Mouse (Mus musculus) megakaryocyte, adult 5-6 weeks (primary cell): ENCODE results near the gene Atf6b. TPM values are rescaled to one million over a fixed set of nuclear protein-coding genes. Genes with fewer than 3 reads are reported as not detected.

Experiments
- ATAC-seq: 2 replicates; pipeline ENCODE4 v1.8.0; 2016; ENCODE audit warnings: mild to moderate bottlenecking, inconsistent platforms; ENCODE audit not compliant: poor library complexity, severe bottlenecking
- total RNA-seq, 2 experiments: library from RNA; stranded (forward) in 1 of 2; stranded (reverse) in 1 of 2; fragments of 153-499, 151-499 nt in 1 of 2; fragments of 221-1000, 200-1000 nt in 1 of 2; gene quantifications; 2 replicates each; pipeline versions ENCODE4 v1.2.3 to v1.2.4; 2015 to 2017

The Atf6b gene
- total RNA-seq (2015) (31.9 and 32.4 TPM in 2 replicates), total RNA-seq (2017) (25.4 and 32.2 TPM in 2 replicates)

DNA sequence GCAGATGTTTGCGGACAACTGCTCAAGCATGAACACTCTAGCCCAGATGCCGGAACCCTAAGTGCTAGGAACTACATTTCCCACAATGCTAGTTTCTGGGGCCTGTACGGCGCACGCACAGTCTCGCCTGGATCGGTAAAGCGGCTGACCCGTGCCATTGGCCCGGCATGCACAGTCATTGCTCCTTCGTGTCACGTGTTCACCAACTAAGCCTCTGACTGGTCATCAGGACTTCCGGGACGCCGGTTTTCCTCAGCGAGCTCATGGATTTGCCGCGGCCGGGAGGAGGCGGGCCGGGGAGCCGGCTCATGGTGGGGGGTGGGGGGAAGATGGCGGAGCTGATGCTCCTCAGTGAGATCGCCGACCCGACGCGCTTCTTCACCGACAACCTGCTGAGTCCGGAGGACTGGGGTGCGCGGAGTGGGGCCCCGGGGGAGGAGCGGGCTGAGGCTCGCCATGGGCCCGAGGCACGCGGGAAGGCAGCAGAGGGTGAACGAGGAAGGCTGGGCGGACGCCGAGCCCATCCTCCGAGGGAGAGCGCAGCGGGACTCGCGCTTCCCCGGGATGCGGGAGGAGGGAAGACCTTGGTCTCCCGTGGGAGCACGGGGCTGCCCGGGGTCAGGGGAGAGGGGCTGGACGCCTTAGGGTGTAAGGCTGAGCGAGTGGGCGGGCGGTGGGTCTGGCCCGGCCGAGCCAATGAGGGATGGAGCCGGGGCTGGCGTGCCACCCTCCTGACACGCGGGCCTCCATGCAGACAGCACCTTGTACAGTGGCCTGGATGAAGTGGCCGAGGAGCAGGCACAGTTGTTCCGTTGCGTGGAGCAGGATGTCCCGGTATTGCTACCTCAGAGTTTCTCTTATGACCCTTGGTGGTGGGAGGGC, at the start of gene Atf6b:
Gene Atf6b, plus strand, starts transcription at position 241 of the 882 bp plus-strand sequence.
- ATAC-seq = peak; percentile 92

DNA sequence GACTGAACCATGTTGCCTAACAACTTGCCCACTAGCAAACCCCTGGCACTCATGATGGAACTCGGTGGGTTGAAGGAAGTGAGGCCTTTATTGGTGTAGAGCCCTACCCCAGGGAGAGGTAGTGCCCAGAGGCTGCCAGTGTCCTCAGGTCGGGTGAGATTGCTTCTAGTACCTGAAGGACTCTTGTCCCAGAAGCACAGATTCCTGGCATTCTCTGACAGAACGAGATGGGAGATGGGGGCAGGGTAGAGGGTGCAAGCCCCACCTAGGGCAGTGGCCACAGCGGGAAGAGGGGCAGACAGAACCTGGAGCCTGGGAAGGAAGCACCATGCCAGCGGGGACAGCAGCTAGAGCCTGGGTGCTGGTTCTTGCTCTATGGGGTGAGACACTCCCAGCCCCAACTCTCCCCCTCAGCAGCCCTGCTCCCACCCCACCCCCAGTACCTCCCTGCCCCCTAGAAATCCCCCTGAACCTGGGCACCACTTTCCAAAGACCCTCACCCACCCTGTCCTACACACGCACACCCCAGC, 49.3 kb upstream of the Atf6b start, which contains the start of gene Ager:
Gene Ager, plus strand, starts transcription at position 297 of the 530 bp plus-strand sequence.
- ATAC-seq = no peak

DNA sequence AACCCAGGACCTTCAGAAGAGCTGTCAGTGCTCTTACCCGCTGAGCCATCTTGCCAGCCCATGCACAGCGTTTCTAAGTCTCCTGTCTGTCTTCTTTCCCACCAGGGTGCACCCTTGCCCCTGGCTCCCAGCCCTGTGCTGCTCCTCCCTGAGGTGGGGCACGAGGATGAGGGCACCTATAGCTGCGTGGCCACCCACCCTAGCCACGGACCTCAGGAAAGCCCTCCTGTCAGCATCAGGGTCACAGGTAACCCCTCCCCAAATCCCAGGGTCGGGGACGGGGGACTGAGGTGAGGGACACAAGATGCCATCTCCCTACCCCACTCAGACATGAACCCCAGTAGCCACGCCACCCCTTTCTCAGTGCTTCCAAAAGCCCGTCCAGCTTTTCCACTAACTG, 47.1 kb upstream of the Atf6b start:
- ATAC-seq = no peak

DNA sequence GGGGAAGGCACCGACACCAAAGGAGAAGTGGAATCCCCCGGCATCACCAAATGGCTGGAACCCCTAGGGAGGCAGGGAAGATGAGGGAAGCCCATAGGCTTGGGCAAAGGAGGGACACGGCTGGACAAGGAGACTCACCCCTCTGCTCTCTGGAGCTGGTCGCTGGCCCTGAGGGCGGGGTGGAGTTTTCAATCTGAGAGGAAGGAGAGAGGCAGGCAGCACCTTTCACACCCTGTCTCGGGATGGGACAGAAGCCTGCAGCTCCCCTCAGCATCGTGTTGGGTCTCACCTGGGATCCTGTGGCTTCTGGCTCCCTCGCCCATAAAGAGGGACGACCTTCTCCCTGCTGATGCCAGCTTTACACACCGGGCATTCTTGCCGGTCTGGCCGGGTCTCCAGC, 45.1 kb upstream of the Atf6b start:
- ATAC-seq = no peak

DNA sequence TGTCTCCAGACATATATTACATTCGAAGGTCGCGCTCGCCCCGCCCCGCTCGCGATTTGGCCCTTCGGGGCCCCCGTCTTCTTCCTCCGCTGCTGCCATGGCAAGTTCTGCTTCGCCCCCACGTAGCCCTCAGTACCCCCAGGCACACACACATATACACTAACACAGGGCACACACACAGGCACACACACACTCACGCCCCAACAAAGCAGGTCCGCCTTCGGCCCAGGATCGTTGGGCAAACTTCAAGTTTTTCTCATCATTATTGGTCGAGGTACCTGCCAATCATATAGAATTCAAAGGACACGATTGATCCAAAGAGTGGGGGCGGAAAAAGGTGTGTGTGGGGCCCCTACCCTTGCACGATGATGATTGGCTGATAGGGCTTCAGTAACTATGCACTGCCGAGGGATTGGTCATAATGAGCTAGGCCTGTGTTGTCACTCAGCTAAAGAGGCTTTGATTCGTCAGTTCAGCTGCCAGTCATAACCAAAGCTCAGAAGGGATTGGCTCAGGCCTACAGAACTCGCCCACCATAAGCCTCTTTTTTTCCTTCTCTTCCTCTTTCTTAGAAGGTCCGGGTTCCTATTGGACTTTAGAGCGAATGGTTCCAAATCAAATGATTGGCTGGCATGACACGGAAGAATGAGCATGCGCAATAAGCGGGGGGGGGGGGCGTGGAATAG, 43.4 kb upstream of the Atf6b start, which contains the start of gene Rnf5:
Gene Rnf5, minus strand, starts transcription at position 316 of the 686 bp plus-strand sequence.
- ATAC-seq = peak; percentile 72

DNA sequence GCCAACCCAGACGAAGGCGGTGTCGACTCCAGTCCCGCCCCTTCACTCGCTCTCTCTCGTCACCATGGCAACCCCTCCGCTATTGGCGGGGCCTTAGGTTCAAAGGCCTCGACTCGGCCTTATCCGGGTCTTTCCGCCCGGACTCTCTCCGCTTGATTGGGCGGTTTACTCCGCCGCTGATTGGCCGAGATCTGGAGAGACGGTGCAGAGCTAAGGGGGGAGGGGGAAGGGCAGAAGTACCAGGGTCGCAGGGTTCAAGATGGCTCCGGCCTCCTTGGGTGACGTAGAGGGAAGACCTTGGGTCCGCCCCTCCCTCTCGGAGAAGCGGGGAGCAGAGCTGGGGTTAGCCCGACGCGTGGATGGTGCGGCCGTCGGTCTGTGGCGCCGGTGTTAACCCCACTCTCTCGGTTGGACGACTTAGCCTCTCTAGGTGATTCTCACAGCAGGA, 42.9 kb upstream of the Atf6b start, which contains the start of gene Agpat1:
Gene Agpat1, plus strand, starts transcription at position 202 of the 448 bp plus-strand sequence.
- ATAC-seq = peak; percentile 73

DNA sequence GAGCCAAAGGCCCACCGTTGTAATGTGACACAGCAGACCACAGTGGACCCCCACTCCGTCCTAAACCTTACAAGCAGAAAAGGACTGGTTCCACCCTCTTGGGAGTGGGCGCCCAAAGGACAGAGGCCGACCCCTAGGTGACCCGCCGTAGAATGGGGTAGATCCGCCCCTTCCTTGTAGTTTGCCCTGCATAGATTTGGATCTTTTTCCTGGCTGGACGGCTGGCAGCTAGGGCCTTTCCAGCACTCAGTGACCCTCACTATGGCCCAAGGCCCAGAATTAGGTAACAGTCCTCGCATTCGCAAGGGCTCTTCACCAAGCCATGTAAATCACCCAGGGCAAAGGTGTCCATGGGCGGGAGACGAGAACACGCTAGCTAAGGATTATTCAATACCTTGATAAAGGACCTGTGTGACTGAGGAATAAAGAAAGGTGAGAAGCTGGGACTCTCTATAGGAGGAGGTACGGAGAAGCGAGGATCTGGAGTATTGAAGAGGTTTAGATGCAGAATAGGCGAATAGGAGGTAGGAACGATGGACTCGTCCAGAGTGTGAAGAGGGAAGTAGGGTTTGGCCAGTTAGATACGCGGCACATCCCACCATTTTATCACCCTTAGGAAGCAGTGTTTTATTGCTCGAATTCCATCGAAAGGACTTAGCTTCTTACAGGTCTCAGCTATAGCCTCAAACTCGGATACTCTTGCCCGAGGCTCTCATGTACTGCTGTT, 42.3 kb upstream of the Atf6b start:
- ATAC-seq = no peak

DNA sequence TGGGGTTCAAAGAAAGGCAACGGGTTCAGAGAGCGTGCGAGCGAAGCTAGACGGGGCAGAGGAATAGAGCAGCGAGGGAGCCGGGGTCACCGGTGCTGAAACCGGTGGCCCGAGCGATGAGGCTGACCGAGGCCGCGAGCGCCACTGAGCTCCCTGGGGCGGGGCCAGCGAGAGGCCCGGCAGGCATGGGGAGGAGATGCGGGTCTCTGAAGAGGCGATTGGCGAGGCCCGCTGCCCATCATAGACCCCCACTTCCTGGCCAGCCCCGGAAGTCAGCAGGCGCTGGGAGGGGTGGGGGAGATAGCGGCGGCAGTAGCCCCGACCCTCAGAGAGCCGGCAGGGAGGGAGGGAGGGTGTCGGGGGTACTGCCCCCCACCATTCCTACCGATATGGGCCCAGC, 41.3 kb upstream of the Atf6b start:
- peak; percentile 48 for ATAC-seq

DNA sequence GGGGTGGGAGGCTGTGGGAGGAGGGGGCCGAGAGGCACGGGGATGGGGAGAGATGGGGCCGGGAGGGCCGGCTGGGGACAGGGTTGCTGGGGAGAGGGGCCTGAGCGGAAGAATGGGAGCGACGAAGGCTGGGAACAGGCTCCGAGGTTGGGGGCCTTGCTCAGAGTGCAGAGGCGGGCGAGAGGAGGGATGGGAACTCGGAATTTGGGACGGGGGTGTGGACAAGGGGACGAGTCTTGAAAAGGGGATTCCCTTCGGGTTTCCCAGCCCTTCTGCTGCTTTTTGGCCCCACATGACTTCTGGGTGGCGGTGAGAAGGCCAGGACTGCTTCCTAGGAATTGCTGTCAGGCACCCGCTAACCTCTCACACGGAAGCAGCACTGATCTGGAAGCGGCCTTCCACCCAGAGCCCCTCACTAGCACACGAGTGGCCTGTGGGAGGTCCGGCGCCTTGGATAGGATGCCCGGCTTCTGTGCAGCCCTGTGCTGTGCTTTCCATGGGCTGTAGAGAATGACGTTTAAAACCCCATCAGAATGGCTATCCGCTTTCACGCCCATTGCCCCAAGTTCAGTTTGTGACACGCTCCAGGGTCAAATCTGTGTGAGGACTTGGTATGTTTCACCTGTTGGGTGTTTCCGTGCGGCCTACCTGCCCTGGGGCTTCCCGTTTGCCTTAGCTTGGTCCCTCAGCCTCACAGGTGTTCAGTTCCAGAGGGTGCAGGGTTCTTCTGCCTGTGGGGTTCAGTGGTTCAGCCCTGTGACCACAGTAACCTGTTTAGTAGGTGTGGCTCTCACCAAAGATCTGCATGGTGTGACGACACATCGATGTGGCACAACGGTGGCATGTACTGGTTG, 40.5 kb upstream of the Atf6b start:
- no peak for ATAC-seq

DNA sequence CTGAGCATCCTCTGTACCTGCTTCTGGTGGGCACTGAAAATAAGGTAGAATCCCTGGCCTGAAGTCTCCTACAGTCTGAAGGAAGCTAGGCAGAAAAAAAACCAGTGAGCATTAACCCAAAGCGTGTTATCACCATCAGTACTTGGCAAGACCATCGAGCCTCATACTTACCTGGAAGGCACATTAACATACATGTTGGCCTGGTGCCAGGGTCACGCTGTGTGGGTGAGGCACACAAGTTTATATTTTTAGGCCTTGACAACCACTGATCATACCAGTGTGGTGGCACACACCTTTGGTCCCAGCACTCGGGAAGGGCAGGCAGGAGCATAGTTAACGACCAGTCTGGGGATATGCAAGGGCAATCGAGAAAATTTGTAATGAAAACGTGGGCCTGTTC, 38.9 kb upstream of the Atf6b start:
- ATAC-seq = no peak

DNA sequence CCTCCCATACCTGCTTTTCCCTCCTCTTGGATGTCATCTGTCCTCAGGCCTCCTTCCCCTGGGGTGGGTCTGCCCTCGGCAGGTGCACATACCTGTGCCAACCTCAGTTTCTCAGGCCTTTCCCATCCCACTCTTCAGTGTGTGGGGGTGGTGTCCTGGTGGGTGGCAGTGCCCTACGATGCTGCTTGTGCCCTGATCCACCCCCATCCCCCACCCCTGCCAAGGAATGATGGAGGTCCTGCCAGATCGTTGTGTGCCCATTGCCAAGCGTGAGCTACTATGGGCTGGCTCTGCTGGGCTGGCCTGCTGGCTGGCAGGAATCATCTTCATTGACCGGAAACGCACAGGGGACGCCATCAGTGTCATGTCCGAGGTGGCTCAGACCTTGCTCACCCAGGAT, 35.9 kb upstream of the Atf6b start:
- ATAC-seq = no peak

DNA sequence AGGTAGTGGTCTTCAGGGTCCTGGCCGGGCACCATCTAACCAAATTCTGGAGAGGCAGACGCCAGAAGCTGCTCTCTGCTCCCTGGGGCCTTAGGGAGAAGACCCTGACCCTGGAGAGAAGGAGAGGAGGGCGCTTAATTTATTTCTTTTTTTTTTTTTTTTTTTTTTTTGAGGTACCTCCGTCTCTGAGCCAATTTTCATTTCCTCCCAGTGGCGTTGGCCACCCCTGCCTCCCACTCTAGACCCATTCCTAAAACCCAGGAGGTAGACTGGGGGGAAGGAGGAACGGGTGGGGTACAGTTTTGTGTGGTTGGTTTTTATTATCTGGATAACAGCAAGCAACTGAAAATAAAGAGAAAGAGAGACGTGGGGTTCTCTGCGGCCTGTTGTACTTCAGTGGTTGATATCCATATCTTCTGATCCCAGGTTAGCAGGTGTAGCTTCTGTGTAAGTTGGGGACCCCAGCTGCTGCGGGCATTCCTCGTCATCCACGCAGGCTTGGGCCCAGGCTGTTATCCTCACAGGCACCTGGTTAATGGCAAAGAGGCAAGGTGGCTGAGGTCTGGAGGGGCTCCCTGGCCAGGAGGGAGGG, 33.8 kb upstream of the Atf6b start:
- no peak for ATAC-seq

DNA sequence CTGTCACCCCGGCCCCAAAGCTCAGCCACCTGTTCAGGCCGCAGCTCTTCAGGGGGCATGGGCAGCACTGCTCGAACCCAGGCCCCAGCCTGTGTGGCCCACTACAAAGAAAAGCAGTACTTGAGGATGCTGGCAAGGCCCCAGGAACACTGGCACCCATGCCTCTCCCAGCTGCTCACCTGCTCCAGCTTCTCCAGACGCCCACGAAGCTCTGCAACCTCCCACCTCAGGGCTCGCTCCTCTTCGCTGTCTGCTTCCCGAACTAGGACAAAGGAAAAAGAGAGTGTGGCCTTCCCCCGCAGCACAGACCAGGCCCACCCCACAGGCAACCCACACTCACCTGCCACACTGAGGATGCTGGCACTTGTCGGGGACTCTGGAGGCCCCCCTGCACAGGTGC, 33.1 kb upstream of the Atf6b start:
- ATAC-seq = no peak

DNA sequence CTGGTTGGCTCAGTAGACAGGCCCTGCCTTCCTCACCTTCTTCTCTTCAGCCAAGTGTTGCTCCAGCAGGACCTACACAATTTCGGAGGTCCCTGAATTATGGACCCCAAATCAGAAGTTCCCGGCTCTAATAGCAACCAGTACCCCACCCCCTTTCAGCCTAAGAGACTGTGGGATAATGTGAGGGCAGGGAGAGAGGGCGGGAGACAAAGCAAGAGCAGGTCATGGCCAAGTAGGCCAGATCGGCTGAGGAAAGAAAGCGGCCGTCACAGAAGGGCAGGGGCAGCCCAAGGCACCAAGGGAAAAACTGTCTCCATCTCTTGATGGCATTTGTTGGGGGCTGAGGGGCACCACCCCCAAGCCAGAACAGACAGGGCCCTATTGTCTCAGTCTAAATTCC, 31.1 kb upstream of the Atf6b start, which contains the start of gene Egfl8:
Gene Egfl8, minus strand, starts transcription at position 101 of the 400 bp plus-strand sequence.
- no peak for ATAC-seq

DNA sequence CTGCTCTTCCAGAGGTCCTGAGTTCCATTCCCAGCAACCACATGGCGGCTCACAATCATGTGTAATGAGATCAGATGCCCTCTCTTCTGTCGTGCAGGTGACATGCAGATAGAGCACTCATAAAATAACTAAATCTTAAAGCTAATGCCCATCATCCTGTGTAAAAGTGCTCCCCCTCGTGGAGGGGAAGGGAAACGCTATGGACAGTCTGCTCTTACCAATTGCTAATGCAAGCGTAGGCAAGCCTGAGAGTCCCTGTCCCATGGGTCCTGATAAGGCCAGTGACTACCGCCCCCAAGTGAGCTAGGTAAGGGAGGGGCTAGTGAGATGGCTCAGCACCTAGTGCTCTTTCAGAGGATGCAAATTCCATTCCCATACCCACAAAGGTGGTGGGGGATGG, 27.9 kb upstream of the Atf6b start:
- ATAC-seq = peak; percentile 83

DNA sequence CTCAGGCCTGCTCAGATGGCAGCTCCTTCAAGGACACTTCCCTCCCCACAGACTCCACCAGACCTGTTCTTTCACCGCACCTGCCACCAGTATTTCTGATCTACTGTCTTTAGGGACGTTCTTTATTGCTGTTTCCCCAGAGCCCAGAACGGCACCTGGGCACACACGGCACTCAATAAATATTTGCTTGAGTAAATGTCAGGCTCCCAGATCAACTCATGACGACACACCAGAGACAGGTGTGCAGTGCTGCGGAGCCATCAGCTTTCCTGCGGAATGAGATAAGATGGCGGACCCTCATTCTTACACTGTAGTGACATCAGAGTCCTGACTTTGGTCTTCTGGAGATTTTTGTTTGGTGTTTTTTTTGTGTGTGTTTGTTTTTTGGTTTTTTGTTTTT, 25.9 kb upstream of the Atf6b start:
- ATAC-seq = no peak

DNA sequence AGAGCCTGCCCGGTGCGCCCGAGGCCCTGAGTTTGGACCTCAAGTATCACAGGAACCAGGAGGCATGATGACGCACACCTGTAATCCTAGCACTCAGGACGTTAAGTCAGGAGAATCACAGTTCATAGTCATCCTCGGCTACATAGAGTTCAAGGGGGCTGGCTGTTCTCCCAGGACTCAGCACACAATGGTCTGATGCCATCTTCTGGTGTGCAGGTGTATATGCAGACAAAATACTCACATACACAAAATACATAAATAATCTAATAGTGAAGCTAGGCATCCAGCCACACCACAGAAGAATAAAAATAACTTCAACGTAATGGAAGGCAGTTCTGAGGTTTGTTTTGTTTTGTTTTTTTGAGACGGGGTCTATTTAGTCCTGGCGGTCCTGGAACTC, 23.8 kb upstream of the Atf6b start:
- ATAC-seq = no peak

DNA sequence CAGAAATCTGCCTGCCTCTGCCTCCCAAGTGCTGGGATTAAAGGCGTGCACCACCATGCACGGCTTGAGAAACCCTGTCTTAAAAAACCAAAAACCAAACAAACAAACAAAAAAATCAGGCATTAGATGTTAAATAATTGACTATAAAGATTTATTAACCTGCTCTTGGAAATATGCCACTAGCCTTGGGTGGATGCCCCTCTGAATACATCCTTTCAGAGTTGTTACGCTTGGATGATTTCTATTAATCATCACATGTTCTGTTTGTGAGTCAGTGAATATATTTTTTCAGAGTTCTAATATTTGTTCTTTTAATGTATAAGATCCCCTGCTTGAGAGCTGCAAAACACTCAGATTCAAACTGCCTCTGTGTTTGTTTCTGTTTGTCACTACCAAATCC, 22.0 kb upstream of the Atf6b start:
- ATAC-seq = no peak

DNA sequence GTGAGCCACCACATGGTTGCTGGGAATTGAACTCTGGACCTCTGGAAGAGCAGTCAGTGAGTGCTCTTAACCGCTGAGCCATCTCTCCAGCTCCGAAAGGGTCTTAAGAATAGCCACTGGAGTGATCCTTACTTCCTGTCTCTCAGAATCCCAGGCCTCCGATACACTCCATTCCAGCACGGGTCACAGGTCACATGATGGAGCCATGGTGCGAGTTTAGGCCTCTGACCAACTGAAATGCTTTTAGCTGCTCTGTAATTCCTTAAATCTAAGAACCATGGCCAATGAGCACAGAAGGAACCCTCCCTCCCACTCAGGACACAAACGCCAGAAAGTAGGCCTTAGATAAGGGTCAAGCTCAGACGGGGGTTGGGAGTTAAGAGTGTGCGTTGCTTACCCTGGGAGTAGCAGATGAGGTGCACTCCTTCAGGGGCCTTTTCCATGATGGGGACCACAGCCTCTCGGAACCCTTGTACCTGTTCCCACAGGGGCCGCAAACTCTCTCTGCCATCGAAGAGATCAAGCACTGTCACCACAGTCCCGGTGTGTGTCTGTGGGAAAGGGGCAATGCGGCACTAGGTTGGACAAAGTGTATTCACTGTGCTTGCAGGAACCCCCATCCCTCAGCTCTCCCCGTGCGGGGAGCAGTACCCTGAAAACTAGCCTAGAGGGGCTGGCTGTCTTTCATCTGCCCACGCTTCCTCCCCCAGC, 20.7 kb upstream of the Atf6b start:
- ATAC-seq = no peak
